Mouse (Mus musculus) embryo, embryonic 10 days (tissue): Measurements from ENCODE around the gene Wasf3.
"Not testable (repeated sequence)": the region's sequence is repeated elsewhere in the genome, so short reads cannot be mapped to it uniquely, and the experiment has no call there.

Experiments used
- DNase-seq: peaks from one replicate; pipeline ENCODE4 v3.0.0-alpha.2; 2015; ENCODE audit warnings: low spot score

Wasf3 gene

DNA sequence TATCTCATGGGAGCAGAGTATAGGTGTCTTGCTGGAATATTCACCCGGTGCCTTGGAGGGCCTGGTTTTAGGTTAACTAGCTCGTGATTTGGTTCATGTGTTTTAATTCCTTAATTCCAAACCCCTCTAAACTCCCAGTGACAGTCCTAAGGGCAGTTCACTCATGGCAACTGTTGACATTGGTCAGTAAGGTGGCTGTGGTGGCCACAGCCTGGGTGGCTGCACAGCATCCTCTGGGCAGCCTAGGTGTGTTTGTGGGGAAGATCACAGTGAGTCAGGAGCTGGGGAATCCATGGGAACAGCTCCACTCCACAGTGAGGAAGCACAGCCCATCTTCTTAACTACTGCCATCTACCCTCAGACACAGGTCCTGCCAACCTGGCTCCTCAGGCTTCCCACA, 61.8 kb downstream of the Wasf3 start:
- no peak for DNase-seq

- DNase-seq = peak; percentile 13
Observed at GRCm38 (mm10) chr5:146451592-146452254, 66.9 kb downstream of the Wasf3 start.

DNA sequence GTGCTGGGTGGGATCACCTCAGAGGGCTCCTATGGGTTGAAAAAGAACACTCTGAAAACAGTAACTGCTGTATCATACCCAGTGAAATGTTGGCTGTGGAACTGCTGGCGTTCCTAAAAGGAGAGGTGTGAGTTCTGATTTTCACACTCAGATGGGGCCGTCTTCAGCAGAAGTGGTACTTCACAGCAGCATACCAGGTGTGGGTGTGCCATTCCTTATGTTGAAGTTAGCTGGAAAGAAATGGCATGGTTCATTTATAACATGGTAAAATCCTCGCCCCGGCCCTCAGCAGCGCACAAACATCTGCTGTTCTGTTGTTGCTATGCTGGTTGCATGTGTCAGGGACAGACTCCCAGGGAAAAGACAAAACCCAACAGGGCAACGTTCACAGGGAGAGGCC, 68.8 kb downstream of the Wasf3 start:
- DNase-seq = no peak

GRCm38 (mm10) chr5:146461612-146462011, 76.8 kb downstream of the Wasf3 start:
- no peak for DNase-seq

DNA sequence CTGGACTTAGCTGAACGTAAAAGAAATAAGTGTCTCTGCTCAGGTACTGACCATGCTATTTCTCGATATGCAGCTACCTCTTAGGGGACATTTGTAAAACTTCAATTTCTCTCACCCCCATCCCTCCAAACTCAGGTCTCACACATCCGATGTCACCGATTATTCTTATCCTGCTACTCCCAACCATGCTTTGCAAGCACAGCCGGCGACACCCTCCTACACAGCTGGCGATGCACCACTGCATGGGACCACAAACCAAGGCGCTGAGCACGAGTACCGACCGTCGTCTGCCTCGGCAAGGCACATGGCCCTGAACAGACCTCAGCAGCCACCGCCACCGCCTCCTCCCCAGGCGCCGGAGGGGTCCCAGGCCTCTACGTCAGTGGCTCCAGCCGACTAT, 81.9 kb downstream of the Wasf3 start:
- DNase-seq = no peak

DNA sequence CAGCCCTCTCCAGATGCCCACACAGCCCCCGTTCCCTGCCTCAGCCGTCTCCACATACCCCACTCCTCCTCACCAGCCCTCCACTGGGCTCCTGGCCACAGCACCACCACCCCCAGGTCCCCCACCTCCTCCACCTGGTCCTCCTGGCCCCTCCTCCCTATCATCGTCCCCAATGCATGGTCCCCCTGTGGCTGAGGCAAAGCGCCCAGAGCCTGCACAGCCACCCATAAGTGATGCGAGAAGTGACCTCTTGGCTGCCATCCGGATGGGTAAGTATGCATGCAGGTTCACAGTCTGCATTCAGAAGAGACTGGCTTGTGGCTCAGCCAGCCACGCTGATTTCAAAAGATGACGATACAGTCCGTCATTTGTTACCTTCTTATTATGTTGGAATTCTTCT, 83.5 kb downstream of the Wasf3 start:
- no peak for DNase-seq

- no peak for DNase-seq
Observed at GRCm38 (mm10) chr5:146470821-146471220, 86.0 kb downstream of the Wasf3 start.

- no peak for DNase-seq
Observed at GRCm38 (mm10) chr5:146471311-146471710, 86.5 kb downstream of the Wasf3 start.

GRCm38 (mm10) chr5:146471821-146472220, 87.0 kb downstream of the Wasf3 start:
- no peak for DNase-seq

DNA sequence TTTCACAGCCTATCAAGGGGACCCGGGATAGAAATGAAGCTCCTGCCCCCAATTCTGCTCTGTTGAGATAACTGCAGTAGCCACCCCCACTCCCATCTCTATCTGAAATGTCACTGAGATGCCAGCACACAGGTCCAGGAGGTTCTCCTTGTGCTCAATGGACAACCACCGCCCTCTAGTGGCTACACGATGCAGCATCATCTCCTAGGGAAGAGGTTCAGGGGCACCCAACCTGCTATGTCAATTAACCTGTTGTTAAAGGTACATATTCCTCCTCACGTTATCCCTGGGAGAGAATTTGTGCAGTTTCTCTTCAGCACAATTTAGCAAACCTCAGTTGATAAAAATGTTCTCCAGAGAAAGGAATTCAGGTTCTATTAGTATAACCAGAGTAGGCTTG, 94.8 kb downstream of the Wasf3 start:
- DNase-seq = not testable (repeated sequence)

DNA sequence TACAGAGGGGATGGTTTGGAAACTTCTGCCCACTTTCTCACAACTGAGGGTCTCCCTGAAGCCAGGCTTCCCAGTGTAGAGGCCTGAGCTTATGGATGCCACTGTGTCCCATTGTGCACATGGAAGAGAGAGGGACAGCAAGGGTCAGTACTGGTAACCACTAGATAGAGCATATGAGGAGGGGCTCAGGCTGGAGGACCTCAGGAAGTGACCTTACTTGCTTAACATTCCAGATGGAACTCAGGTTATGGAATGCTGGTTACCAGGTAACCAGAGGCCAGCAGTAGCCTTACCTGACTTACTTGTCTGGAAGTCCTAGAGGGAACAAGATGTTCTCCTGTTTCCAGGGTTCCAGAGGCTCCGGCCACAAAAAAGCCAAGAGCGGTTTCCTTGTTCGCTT, 96.9 kb downstream of the Wasf3 start, which contains the start of gene Gm6408:
Gene Gm6408 (plus strand): TSS at position 301 of the 400 bp plus-strand sequence.
- DNase-seq = not testable (repeated sequence)

- DNase-seq = not testable (repeated sequence)
Observed at GRCm38 (mm10) chr5:146488959-146489358, 104.2 kb downstream of the Wasf3 start.

DNA sequence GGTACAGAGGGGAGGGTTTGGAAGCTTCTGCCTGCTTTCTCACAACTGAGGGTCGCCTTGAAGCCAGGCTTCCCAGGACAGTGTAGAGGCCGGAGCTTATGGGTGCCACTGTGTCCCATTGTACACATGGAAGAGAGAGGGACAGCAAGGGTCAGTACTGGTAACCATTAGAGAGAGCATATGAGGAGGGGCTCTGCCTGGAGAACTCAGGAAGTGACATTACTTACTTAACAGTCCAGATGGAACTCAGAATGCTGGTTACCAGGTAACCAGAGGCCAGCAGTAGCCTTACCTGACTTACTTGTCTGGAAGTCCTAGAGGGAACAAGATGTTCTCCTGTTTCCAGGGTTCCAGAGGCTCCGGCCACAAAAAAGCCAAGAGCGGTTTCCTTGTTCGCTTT, 106.3 kb downstream of the Wasf3 start, which contains the start of gene Gm6370:
Gene Gm6370 (plus strand): TSS at position 301 of the 400 bp plus-strand sequence.
- DNase-seq = not testable (repeated sequence)

GRCm38 (mm10) chr5:146502099-146502498, 117.3 kb downstream of the Wasf3 start, which contains the start of gene 4930449I24Rik:
TSS of gene 4930449I24Rik (plus strand) at chr5:146502399.
- not testable (repeated sequence) for DNase-seq

DNA sequence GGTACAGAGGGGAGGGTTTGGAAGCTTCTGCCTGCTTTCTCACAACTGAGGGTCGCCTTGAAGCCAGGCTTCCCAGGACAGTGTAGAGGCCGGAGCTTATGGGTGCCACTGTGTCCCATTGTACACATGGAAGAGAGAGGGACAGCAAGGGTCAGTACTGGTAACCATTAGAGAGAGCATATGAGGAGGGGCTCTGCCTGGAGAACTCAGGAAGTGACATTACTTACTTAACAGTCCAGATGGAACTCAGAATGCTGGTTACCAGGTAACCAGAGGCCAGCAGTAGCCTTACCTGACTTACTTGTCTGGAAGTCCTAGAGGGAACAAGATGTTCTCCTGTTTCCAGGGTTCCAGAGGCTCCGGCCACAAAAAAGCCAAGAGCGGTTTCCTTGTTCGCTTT, 129.0 kb downstream of the Wasf3 start, which contains the start of gene Gm3402:
Gene Gm3402 (plus strand): TSS at position 301 of the 400 bp plus-strand sequence.
- not testable (repeated sequence) for DNase-seq
